Mouse (Mus musculus): Measurements from ENCODE around the gene Tmc8. TPM values are rescaled to one million over a fixed set of nuclear protein-coding genes. Genes with fewer than 3 reads are reported as not detected.

Gene Tmc8
- total and polyA plus RNA-seq, 2 experiments from 2014 or later = 0.33 to 0.79 TPM

DNA sequence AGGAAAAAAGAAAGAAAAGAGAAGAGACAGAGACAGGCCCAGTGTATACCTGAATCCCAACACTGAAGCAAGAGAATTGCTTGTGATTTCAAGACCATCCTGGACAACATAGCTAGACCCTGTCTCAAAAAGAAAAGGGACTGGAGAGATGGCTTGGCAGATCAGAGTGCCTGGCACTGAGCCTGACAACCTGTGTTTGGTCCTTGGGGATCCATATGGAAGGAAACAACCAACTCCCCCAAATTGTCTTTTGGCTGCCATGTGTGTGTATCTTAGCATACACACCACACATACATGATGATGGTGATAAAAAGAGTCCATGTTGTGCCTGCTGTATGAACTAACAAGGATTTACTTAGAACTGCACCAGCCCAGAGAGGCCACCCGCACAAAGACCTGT, 57.1 kb downstream of the Tmc8 start:
- H3K36me3 ChIP-seq (ENCODE audit: insufficient read depth, low read length) = no peaks in the 10 kb centered on the region
- no peaks in the 10 kb centered on the region for H3K4me1 ChIP-seq (ENCODE audit: insufficient read depth, low read length)
- no peak overlapping the region for H3K4me3 ChIP-seq (ENCODE audit: low read depth, low read length)
- H3K27ac ChIP-seq (ENCODE audit: low read depth, low read length) = no peak overlapping the region
- H3K27me3 ChIP-seq (ENCODE audit: insufficient read depth, low read length) = no peaks in the 10 kb centered on the region
- H3K4me2 ChIP-seq (ENCODE audit: low read depth, low read length, poor library complexity, severe bottlenecking) = no peak overlapping the region
- ATAC-seq (ENCODE audit: low FRiP score) = no peak
- no peak for DNase-seq (ENCODE audit: low spot score)
- 68% methylated on average over 1 of the region's 1 CpGs for WGBS
- TF ChIP-seq CTCF (IDR thresholded peaks at IDR 0.05) = no peak
- no peak overlapping the region for H3K9ac ChIP-seq (replicated peaks; ENCODE audit: low read length, poor library complexity, severe bottlenecking)
- no peaks in the 10 kb centered on the region for H3K9me3 ChIP-seq (ENCODE audit: low read length)

GRCm38 (mm10) chr11:117840910-117841309, 59.0 kb downstream of the Tmc8 start:
- Histone ChIP-seq H3K36me3 (ENCODE audit: insufficient read depth, low read length) (no peaks in the 10 kb centered on the region), H3K4me1 (ENCODE audit: insufficient read depth, low read length) (no peaks in the 10 kb centered on the region), H3K27ac (ENCODE audit: low read depth, low read length) (no peak overlapping the region), H3K27me3 (ENCODE audit: insufficient read depth, low read length) (no peaks in the 10 kb centered on the region), H3K9me3 (ENCODE audit: low read length) (no peaks in the 10 kb centered on the region), H3K4me3 (ENCODE audit: low read depth, low read length) (no peak overlapping the region), H3K9ac (replicated peaks; ENCODE audit: low read length, poor library complexity, severe bottlenecking) (no peak overlapping the region), H3K4me2 (ENCODE audit: low read depth, low read length, poor library complexity, severe bottlenecking) (no peak overlapping the region)
- no peak for TF ChIP-seq CTCF (IDR thresholded peaks at IDR 0.05)
- 57% methylated on average over 1 of the region's 1 CpGs for WGBS
- no peak for DNase-seq (ENCODE audit: low spot score)
- ATAC-seq (ENCODE audit: low FRiP score) = no peak

Other genes with a start within 250 kb of the Tmc8 start
- gene Tnrc6c, start 127.8 kb upstream of the Tmc8 start, total RNA-seq (2014; rRNA removed) = 78.4 and 79.8 TPM in 2 replicates
- gene Tnrc6c, start 127.8 kb upstream of the Tmc8 start, polyA plus RNA-seq (2015; fragmentation: Nextera tagmentation; extraction: Ambion mirVana) = 22.8 and 26.5 TPM in 2 replicates
- gene Tmc6, start 122 bp downstream of the Tmc8 start, total RNA-seq (2014; rRNA removed) = 2.8 and 3.9 TPM in 2 replicates
- gene Tmc6, start 122 bp downstream of the Tmc8 start, polyA plus RNA-seq (2015; fragmentation: Nextera tagmentation; extraction: Ambion mirVana) = 2.2 and 3.1 TPM in 2 replicates
- gene 6030468B19Rik, start 15.6 kb downstream of the Tmc8 start, total RNA-seq (2014; rRNA removed) = not detected in 2 replicates
- gene 6030468B19Rik, start 15.6 kb downstream of the Tmc8 start, polyA plus RNA-seq (2015; fragmentation: Nextera tagmentation; extraction: Ambion mirVana) = not detected in 2 replicates
- 2.4 TPM in 1 of 2 replicates, not detected in the other for gene Gm20708, start 27.6 kb downstream of the Tmc8 start, total RNA-seq (2014; rRNA removed)
- 1.2 and 2.7 TPM in 2 replicates for gene Gm20708, start 27.6 kb downstream of the Tmc8 start, polyA plus RNA-seq (2015; fragmentation: Nextera tagmentation; extraction: Ambion mirVana)
- gene Syngr2, start 27.6 kb downstream of the Tmc8 start, total RNA-seq (2014; rRNA removed) = 18.8 and 25.3 TPM in 2 replicates
- gene Syngr2, start 27.6 kb downstream of the Tmc8 start, polyA plus RNA-seq (2015; fragmentation: Nextera tagmentation; extraction: Ambion mirVana) = 14.0 and 14.6 TPM in 2 replicates
- 5.1 and 11.1 TPM in 2 replicates for gene Afmid, start 43.8 kb downstream of the Tmc8 start, total RNA-seq (2014; rRNA removed)
- 9.1 and 10.4 TPM in 2 replicates for gene Afmid, start 43.8 kb downstream of the Tmc8 start, polyA plus RNA-seq (2015; fragmentation: Nextera tagmentation; extraction: Ambion mirVana)
- 6.3 and 8.8 TPM in 2 replicates for gene Tk1, start 44.0 kb downstream of the Tmc8 start, total RNA-seq (2014; rRNA removed)
- 6.0 and 6.5 TPM in 2 replicates for gene Tk1, start 44.0 kb downstream of the Tmc8 start, polyA plus RNA-seq (2015; fragmentation: Nextera tagmentation; extraction: Ambion mirVana)
- 3.2 and 6.0 TPM in 2 replicates for gene Birc5, start 67.2 kb downstream of the Tmc8 start, total RNA-seq (2014; rRNA removed)
- 13.1 and 13.2 TPM in 2 replicates for gene Birc5, start 67.2 kb downstream of the Tmc8 start, polyA plus RNA-seq (2015; fragmentation: Nextera tagmentation; extraction: Ambion mirVana)
- gene Tmem235, start 78.7 kb downstream of the Tmc8 start, total RNA-seq (2014; rRNA removed) = 0.16 TPM in 1 of 2 replicates, not detected in the other
- gene Tmem235, start 78.7 kb downstream of the Tmc8 start, polyA plus RNA-seq (2015; fragmentation: Nextera tagmentation; extraction: Ambion mirVana) = not detected in 2 replicates
- gene Tha1, start 91.4 kb downstream of the Tmc8 start, total RNA-seq (2014; rRNA removed) = 3.8 and 4.2 TPM in 2 replicates
- 3.0 and 3.5 TPM in 2 replicates for gene Tha1, start 91.4 kb downstream of the Tmc8 start, polyA plus RNA-seq (2015; fragmentation: Nextera tagmentation; extraction: Ambion mirVana)
- 7.3 and 8.5 TPM in 2 replicates for gene Socs3, start 188.0 kb downstream of the Tmc8 start, total RNA-seq (2014; rRNA removed)
- 4.4 and 4.9 TPM in 2 replicates for gene Socs3, start 188.0 kb downstream of the Tmc8 start, polyA plus RNA-seq (2015; fragmentation: Nextera tagmentation; extraction: Ambion mirVana)
- gene Pgs1, start 204.2 kb downstream of the Tmc8 start, total RNA-seq (2014; rRNA removed) = 62.0 and 72.2 TPM in 2 replicates
- 55.0 and 61.8 TPM in 2 replicates for gene Pgs1, start 204.2 kb downstream of the Tmc8 start, polyA plus RNA-seq (2015; fragmentation: Nextera tagmentation; extraction: Ambion mirVana)

Data from midbrain, postnatal 0 days (tissue).